Mouse (Mus musculus): Measurements from ENCODE around the gene Cables2. TPM values are rescaled to one million over a fixed set of nuclear protein-coding genes. Genes with fewer than 3 reads are reported as not detected.

Cables2 gene
- polyA plus RNA-seq, 1 experiment from 2014 or later: 15.8 TPM

DNA sequence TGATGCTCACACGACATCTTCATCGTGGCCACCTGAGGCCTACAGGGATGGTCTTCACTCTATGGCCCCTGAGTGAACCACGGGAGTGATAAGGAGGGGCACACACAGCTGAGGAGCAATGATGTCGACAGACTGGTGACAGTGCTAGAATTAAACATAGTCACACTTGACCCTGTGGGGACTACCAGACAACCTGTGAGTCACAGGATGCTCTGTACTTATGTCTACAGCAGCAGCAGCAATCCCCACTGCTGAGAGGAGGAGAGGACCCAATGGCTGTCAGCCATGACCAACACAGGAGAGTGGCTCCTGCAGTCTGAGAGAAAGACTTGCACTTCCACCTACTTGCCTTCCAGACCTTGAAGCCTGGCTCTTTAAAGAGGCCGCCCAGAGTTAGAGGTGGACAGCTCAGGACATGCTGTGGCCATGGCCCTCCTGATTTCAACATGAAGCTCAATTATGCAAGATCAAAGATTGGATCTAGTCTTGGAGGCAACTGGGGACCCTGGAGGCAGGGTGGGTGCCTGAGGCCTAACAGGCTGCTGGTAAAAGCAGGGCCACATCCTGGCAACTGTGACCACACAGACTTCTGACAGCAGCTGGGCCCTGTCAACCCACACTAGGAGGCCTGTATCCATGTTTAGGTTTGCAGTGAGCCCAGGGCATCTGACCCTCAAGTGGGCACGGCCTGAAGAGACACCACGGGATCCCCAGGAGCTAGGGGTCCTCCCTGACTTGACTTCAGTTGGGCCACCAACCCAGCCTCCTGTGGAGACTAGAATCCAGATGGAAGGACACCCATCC lies 40.0 kb downstream of the Cables2 start:
- H3K27me3 ChIP-seq (ENCODE audit: control insufficient read depth, insufficient read depth, low read length): no peaks in the 10 kb centered on the region
- no peak overlapping the region for H3K9ac ChIP-seq (ENCODE audit: low read length)
- H3K27ac ChIP-seq (replicated peaks; ENCODE audit: low read depth, low read length): no peak overlapping the region
- WGBS: 84% methylated on average over 7 of the region's 7 CpGs
- ATAC-seq (ENCODE audit: insufficient number of reproducible peaks, low FRiP score, low TSS enrichment, low read depth) (no peak), DNase-seq (ENCODE audit: low spot score) (no peak)
- H3K4me3 ChIP-seq (ENCODE audit: low read depth, low read length): no peak overlapping the region
- no peak overlapping the region for H3K4me2 ChIP-seq (ENCODE audit: low read depth, severe bottlenecking)
- no peaks in the 10 kb centered on the region for H3K9me3 ChIP-seq (ENCODE audit: control insufficient read depth, low read length)
- peaks cover 7% of the 10 kb centered on the region for H3K4me1 ChIP-seq (ENCODE audit: control insufficient read depth, insufficient read depth, low read length)
- no peaks in the 10 kb centered on the region for H3K36me3 ChIP-seq (ENCODE audit: control insufficient read depth, insufficient read depth, low read length)

DNA sequence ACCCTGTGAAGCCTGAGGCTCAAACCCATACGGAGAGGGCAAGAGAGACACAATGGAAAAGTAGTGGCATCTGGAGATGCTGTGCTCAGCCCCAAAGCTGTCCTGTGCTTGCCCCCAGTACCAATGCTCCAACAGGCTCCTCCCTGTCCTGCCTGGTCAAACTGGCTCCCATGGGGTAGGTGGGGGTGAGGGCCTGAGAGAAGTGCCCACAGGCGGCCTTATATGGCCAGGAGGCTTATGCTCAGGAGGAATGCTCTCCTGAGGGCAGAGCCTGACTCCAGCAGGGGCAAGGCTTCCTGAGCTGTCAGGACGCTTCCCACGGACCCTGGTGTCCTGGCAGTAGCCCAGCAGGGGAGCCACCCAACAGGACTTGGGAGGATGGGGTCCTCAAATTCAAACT lies 42.8 kb downstream of the Cables2 start:
- Histone ChIP-seq H3K9ac (ENCODE audit: low read length) (no peak overlapping the region), H3K9me3 (ENCODE audit: control insufficient read depth, low read length) (no peaks in the 10 kb centered on the region), H3K4me2 (ENCODE audit: low read depth, severe bottlenecking) (no peak overlapping the region), H3K4me1 (ENCODE audit: control insufficient read depth, insufficient read depth, low read length) (peaks cover 26% of the 10 kb centered on the region), H3K36me3 (ENCODE audit: control insufficient read depth, insufficient read depth, low read length) (no peaks in the 10 kb centered on the region), H3K27me3 (ENCODE audit: control insufficient read depth, insufficient read depth, low read length) (peaks cover 11% of the 10 kb centered on the region; the same call in 1 of the 2 replicates), H3K27ac (replicated peaks; ENCODE audit: low read depth, low read length) (no peak overlapping the region), H3K4me3 (ENCODE audit: low read depth, low read length) (no peak overlapping the region)
- ATAC-seq (ENCODE audit: insufficient number of reproducible peaks, low FRiP score, low TSS enrichment, low read depth): no peak
- no peak for DNase-seq (ENCODE audit: low spot score)
- WGBS: 59% methylated on average over 4 of the region's 4 CpGs

DNA sequence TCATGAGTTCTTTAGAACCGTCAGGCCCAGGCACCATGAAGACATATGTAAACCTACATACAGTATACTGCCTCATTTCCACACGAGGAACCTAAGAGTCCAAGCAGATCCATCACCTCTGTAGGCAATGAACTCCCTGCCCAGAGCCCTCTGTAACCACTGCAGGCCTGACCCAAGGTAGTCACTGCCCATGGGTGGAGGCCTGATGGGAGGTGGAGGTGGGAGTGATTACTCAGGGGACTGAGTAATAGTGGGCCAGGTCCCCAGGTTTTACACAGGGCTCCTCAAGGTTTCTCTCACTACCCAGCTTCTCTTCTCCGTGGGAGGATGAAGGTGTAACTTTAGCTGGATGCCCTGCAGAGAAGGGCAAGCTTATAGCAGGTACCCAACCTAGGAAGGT lies 44.2 kb downstream of the Cables2 start:
- no peak for DNase-seq (ENCODE audit: low spot score)
- H3K4me2 ChIP-seq (ENCODE audit: low read depth, severe bottlenecking): peak overlapping the region; percentile 7; the same call in 1 of the 2 replicates
- no peak overlapping the region for H3K4me3 ChIP-seq (ENCODE audit: low read depth, low read length)
- no peaks in the 10 kb centered on the region for H3K9me3 ChIP-seq (ENCODE audit: control insufficient read depth, low read length)
- no peak overlapping the region for H3K27ac ChIP-seq (replicated peaks; ENCODE audit: low read depth, low read length)
- H3K9ac ChIP-seq (ENCODE audit: low read length): no peak overlapping the region
- peaks cover 24% of the 10 kb centered on the region for H3K4me1 ChIP-seq (ENCODE audit: control insufficient read depth, insufficient read depth, low read length)
- no peak for ATAC-seq (ENCODE audit: insufficient number of reproducible peaks, low FRiP score, low TSS enrichment, low read depth)
- WGBS: 74% methylated on average over 3 of the region's 3 CpGs
- H3K27me3 ChIP-seq (ENCODE audit: control insufficient read depth, insufficient read depth, low read length): peaks cover 25% of the 10 kb centered on the region
- no peaks in the 10 kb centered on the region for H3K36me3 ChIP-seq (ENCODE audit: control insufficient read depth, insufficient read depth, low read length)

GRCm38 (mm10) chr2:180228592-180228991 lies 44.7 kb downstream of the Cables2 start:
- peaks cover 26% of the 10 kb centered on the region for H3K27me3 ChIP-seq (ENCODE audit: control insufficient read depth, insufficient read depth, low read length)
- peaks cover 24% of the 10 kb centered on the region for H3K4me1 ChIP-seq (ENCODE audit: control insufficient read depth, insufficient read depth, low read length)
- no peak overlapping the region for H3K4me2 ChIP-seq (ENCODE audit: low read depth, severe bottlenecking)
- no peak for DNase-seq (ENCODE audit: low spot score)
- no peaks in the 10 kb centered on the region for H3K9me3 ChIP-seq (ENCODE audit: control insufficient read depth, low read length)
- H3K4me3 ChIP-seq (ENCODE audit: low read depth, low read length): no peak overlapping the region
- no peak overlapping the region for H3K9ac ChIP-seq (ENCODE audit: low read length)
- 54% methylated on average over 7 of the region's 7 CpGs for WGBS
- ATAC-seq (ENCODE audit: insufficient number of reproducible peaks, low FRiP score, low TSS enrichment, low read depth): no peak
- H3K36me3 ChIP-seq (ENCODE audit: control insufficient read depth, insufficient read depth, low read length): no peaks in the 10 kb centered on the region
- no peak overlapping the region for H3K27ac ChIP-seq (replicated peaks; ENCODE audit: low read depth, low read length)

DNA sequence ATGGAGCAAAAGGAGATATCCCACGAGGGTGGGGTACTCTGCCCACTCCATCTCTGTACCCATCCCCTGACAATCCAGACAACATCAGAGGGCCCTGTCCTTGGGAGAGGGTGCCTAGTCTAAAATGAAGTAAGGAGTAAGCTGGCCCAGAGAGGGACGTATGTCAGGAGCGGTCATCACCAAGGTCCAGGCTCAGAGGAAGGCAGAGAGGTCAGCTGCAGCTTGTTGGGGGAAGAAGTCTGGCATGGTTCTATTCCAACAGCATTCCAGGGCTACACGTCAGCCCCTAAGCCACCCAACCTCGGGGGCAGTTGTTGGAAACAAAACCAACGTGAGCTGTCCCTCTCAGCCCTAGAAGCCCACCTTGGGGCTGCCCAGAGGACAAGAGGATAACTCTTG lies 45.2 kb downstream of the Cables2 start:
- Histone ChIP-seq H3K27ac (replicated peaks; ENCODE audit: low read depth, low read length) (no peak overlapping the region), H3K36me3 (ENCODE audit: control insufficient read depth, insufficient read depth, low read length) (no peaks in the 10 kb centered on the region), H3K9ac (ENCODE audit: low read length) (no peak overlapping the region), H3K4me1 (ENCODE audit: control insufficient read depth, insufficient read depth, low read length) (peaks cover 24% of the 10 kb centered on the region), H3K4me2 (ENCODE audit: low read depth, severe bottlenecking) (peak overlapping the region; percentile 32; the same call in 1 of the 2 replicates), H3K4me3 (ENCODE audit: low read depth, low read length) (peak overlapping the region; percentile 12; the same call in 1 of the 2 replicates), H3K27me3 (ENCODE audit: control insufficient read depth, insufficient read depth, low read length) (peaks cover 29% of the 10 kb centered on the region), H3K9me3 (ENCODE audit: control insufficient read depth, low read length) (no peaks in the 10 kb centered on the region)
- 49% methylated on average over 6 of the region's 6 CpGs for WGBS
- ATAC-seq (ENCODE audit: insufficient number of reproducible peaks, low FRiP score, low TSS enrichment, low read depth) (peak; percentile 0; the same call in 1 of the 2 replicates), DNase-seq (ENCODE audit: low spot score) (no peak)

GRCm38 (mm10) chr2:180227262-180228059 lies 45.8 kb downstream of the Cables2 start:
- H3K36me3 ChIP-seq (ENCODE audit: control insufficient read depth, insufficient read depth, low read length): no peaks in the 10 kb centered on the region
- H3K4me3 ChIP-seq (ENCODE audit: low read depth, low read length): peak overlapping the region; percentile 12
- ATAC-seq (ENCODE audit: insufficient number of reproducible peaks, low FRiP score, low TSS enrichment, low read depth): peak; percentile 33
- peaks cover 24% of the 10 kb centered on the region for H3K4me1 ChIP-seq (ENCODE audit: control insufficient read depth, insufficient read depth, low read length)
- 0% methylated on average over 21 of the region's 21 CpGs for WGBS
- H3K27ac ChIP-seq (replicated peaks; ENCODE audit: low read depth, low read length): no peak overlapping the region
- no peaks in the 10 kb centered on the region for H3K9me3 ChIP-seq (ENCODE audit: control insufficient read depth, low read length)
- peak overlapping the region; percentile 32 for H3K4me2 ChIP-seq (ENCODE audit: low read depth, severe bottlenecking)
- peak; percentile 80 for DNase-seq (ENCODE audit: low spot score)
- H3K27me3 ChIP-seq (ENCODE audit: control insufficient read depth, insufficient read depth, low read length): peaks cover 29% of the 10 kb centered on the region
- no peak overlapping the region for H3K9ac ChIP-seq (ENCODE audit: low read length)

DNA sequence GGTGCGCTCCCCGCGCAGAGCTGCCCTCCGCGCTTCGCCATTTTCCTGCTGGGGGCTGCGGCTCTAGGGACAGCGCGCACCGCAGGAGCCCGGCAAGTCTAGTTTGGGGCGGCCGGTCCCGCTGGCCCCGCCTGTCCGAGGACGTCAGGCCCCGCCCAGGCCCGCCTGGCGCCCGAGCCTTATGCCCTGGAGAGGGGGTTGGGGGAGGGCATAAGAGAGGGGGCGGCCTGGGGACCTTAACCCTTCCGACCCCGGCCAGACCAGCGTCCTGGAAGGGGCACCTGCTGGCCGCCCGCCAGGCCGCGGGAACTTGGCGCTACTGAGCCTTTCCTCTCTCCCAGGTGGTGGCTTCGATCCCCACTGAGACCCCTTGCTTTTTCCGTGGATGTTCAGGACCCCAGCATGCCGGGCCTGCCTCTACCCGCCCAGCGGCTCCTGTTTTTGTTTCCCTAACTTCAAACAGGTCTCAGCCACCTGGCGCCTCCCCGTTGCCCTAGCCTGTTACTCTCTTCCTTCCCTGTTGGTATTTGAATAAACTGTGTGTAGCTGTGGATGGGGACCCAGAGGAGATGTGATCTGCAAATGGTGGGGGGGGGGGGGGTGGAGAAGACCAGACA lies 47.4 kb downstream of the Cables2 start, which contains the start of gene Lama5:
Gene Lama5 (minus strand): TSS at position 98 of the 617 bp plus-strand sequence.
- Histone ChIP-seq H3K9me3 (ENCODE audit: control insufficient read depth, low read length) (no peaks in the 10 kb centered on the region), H3K4me1 (ENCODE audit: control insufficient read depth, insufficient read depth, low read length) (peaks cover 29% of the 10 kb centered on the region), H3K27ac (replicated peaks; ENCODE audit: low read depth, low read length) (peak within 1 kb of the TSS; percentile 26; the same call in 1 of the 2 replicates), H3K9ac (ENCODE audit: low read length) (peak within 1 kb of the TSS; percentile 53), H3K27me3 (ENCODE audit: control insufficient read depth, insufficient read depth, low read length) (peaks cover 29% of the 10 kb centered on the region), H3K36me3 (ENCODE audit: control insufficient read depth, insufficient read depth, low read length) (no peaks in the 10 kb centered on the region), H3K4me3 (ENCODE audit: low read depth, low read length) (peak within 1 kb of the TSS; percentile 69), H3K4me2 (ENCODE audit: low read depth, severe bottlenecking) (peak within 1 kb of the TSS; percentile 99)
- peak; percentile 75 for ATAC-seq (ENCODE audit: insufficient number of reproducible peaks, low FRiP score, low TSS enrichment, low read depth)
- peak; percentile 81 for DNase-seq (ENCODE audit: low spot score)
- WGBS: under 1% methylated on average over 37 of the region's 37 CpGs
